Mouse (Mus musculus) liver, embryonic 14.5 days (tissue): ENCODE results near the gene Atp6v1c2. TPM values are rescaled to one million over a fixed set of nuclear protein-coding genes. Genes with fewer than 3 reads are reported as not detected.

Experiments
- ATAC-seq: fragments of 200-750 bp; cut with Nextera tagmentation; 2 replicates; pipeline ENCODE4 v1.8.0; 2017; ENCODE audit warnings: moderate number of reproducible peaks, mild to moderate bottlenecking, moderate library complexity; ENCODE audit not compliant: insufficient read depth
- DNase-seq, 3 experiments: peaks; one replicate each; pipeline ENCODE4 v3.0.0-alpha.2; 2012 to 2013; ENCODE audit warnings: low read depth in 3 of 3, low spot score in 3 of 3
- H3K27ac ChIP-seq: fragments of 300-500 bp; sonication (generic); 2 replicates; pipeline ENCODE4 v1.5.1; 2014; ENCODE audit warnings: moderate library complexity, mild to moderate bottlenecking, control low read depth, inconsistent platforms
- H3K27me3 ChIP-seq: fragments of 300-500 bp; sonication (generic); 2 replicates; pipeline ENCODE4 v1.6.1; 2014; ENCODE audit warnings: mild to moderate bottlenecking, low read length, moderate library complexity; ENCODE audit not compliant: control insufficient read depth, insufficient read depth
- H3K36me3 ChIP-seq: fragments of 300-500 bp; sonication (generic); replicated peaks from 2 replicates; pipeline ENCODE4 v1.6.1; 2014; ENCODE audit warnings: low read depth; ENCODE audit not compliant: control insufficient read depth, insufficient read depth
- H3K4me1 ChIP-seq, 2 experiments: fragments of 200-500 bp in 1 of 2; fragments of 300-500 bp in 1 of 2; sonication (generic) in 1 of 2; replicated peaks; 2 replicates each; pipeline ENCODE4 v1.6.1; 2012 to 2014; ENCODE audit warnings: antibody characterized with exemption in 1 of 2, inconsistent platforms in 1 of 2, low read length in 1 of 2; ENCODE audit not compliant: control insufficient read depth in 2 of 2, insufficient read depth in 2 of 2
- H3K4me2 ChIP-seq: fragments of 300-500 bp; sonication (generic); 2 replicates; pipeline ENCODE4 v1.6.1; 2014; ENCODE audit warnings: low read depth, mild to moderate bottlenecking, control low read depth, moderate library complexity
- H3K4me3 ChIP-seq, 2 experiments: fragments of 200-500 bp in 1 of 2; fragments of 300-500 bp in 1 of 2; sonication (generic) in 1 of 2; 2 replicates each; pipeline ENCODE4 v1.5.1; 2012 to 2014; ENCODE audit warnings: low read depth in 2 of 2, low read length in 2 of 2, mild to moderate bottlenecking in 2 of 2, control low read depth in 1 of 2, inconsistent platforms in 1 of 2, moderate library complexity in 1 of 2; ENCODE audit not compliant: insufficient read depth in 1 of 2
- H3K9ac ChIP-seq: fragments of 300-500 bp; sonication (generic); replicated peaks from 2 replicates; pipeline ENCODE4 v1.6.1; 2014; ENCODE audit warnings: mild to moderate bottlenecking, control low read depth, moderate library complexity
- H3K9me3 ChIP-seq: fragments of 300-500 bp; sonication (generic); 2 replicates; pipeline ENCODE4 v1.6.1; 2016; ENCODE audit warnings: low read length, mixed read lengths; ENCODE audit not compliant: control insufficient read depth
- CTCF ChIP-seq: IDR thresholded peaks from 2 replicates; pipeline ENCODE4 v1.5.1; 2016; ENCODE audit warnings: antibody characterized with exemption, low read depth, control low read depth
- EP300 ChIP-seq: IDR thresholded peaks from 2 replicates; pipeline ENCODE4 v1.6.1; 2016; ENCODE audit warnings: antibody characterized with exemption, low read depth
- WGBS: fragments of 180-500 bp; shearing (Covaris S2); extraction: QIAGEN DNeasy Blood & Tissue Kit; methylation state at CpG from one replicate; pipeline ENCODE4 v1.1.7; 2014; ENCODE audit not compliant: insufficient replicate concordance; 5-methylcytosine and 5-hydroxymethylcytosine counted together
- polyA plus RNA-seq, 2 experiments: library from polyadenylated mRNA; depleted of rRNA in 1 of 2; stranded (reverse) in 1 of 2; unstranded in 1 of 2; fragments of >200 nt; fragmentation: Nextera tagmentation in 1 of 2; extraction: Ambion mirVana in 1 of 2; gene quantifications; 2 replicates each; pipeline versions ENCODE4 v1.2.1 to v1.2.3; 2012 to 2014

The Atp6v1c2 gene
- polyA plus RNA-seq, 2 experiments: 0.02 TPM; not detected in 1

- 58% methylated on average over 16 of the region's 16 CpGs for WGBS
- TF ChIP-seq CTCF (no peak), EP300 (no peak)
These were observed 18.0 kb downstream of the Atp6v1c2 start for GRCm38 (mm10) chr12:17310852-17311839.

GRCm38 (mm10) chr12:17308246-17308645 lies 20.9 kb downstream of the Atp6v1c2 start:
- Histone ChIP-seq H3K27ac (no peak overlapping the region), H3K9me3 (no peaks in the 10 kb centered on the region), H3K4me3 (no peak overlapping the region), H3K9ac (no peak overlapping the region), H3K4me2 (no peak overlapping the region), H3K27me3 (no peaks in the 10 kb centered on the region), H3K4me1 (0 out of 4 replicates have a peak, but pooled peaks cover 0 to 1% of the 10 kb centered on the region in 2 experiments), H3K36me3 (no peaks in the 10 kb centered on the region)
- no peak for ATAC-seq
- DNase-seq: no peak
- WGBS: 31% methylated on average over 4 of the region's 4 CpGs
- TF ChIP-seq EP300 (no peak), CTCF (no peak)

More at GRCm38 (mm10) chr12:17310852-17311839, 18.0 kb downstream of the Atp6v1c2 start:
- DNase-seq: no peak
- no peaks in the 10 kb centered on the region for H3K36me3 ChIP-seq
- no peak overlapping the region for H3K4me3 ChIP-seq
- no peaks in the 10 kb centered on the region for H3K9me3 ChIP-seq
- H3K27me3 ChIP-seq: no peaks in the 10 kb centered on the region
- no peak for ATAC-seq
- no peak overlapping the region for H3K27ac ChIP-seq
- no peak overlapping the region for H3K9ac ChIP-seq
- H3K4me2 ChIP-seq: no peak overlapping the region
- 0 out of 4 replicates have a peak, but pooled peaks cover 0 to 1% of the 10 kb centered on the region in 2 experiments for H3K4me1 ChIP-seq

- TF ChIP-seq EP300 (no peak), CTCF (no peak)
- Histone ChIP-seq H3K4me3 (no peak overlapping the region), H3K27ac (no peak overlapping the region), H3K9me3 (no peaks in the 10 kb centered on the region), H3K27me3 (no peaks in the 10 kb centered on the region), H3K4me2 (no peak overlapping the region), H3K36me3 (no peaks in the 10 kb centered on the region), H3K9ac (no peak overlapping the region), H3K4me1 (0 out of 4 replicates have a peak, but pooled peaks cover 0 to 1% of the 10 kb centered on the region in 2 experiments)
- WGBS: 66% methylated on average over 7 of the region's 7 CpGs
- DNase-seq: no peak
- ATAC-seq: no peak
These were observed 23.7 kb downstream of the Atp6v1c2 start for GRCm38 (mm10) chr12:17305445-17305844.

GRCm38 (mm10) chr12:17299902-17300301 lies 29.3 kb downstream of the Atp6v1c2 start:
- TF ChIP-seq EP300 (no peak), CTCF (no peak)
- 57% methylated on average over 1 of the region's 1 CpGs for whole genome bisulfite sequencing

GRCm38 (mm10) chr12:17296899-17297298 lies 32.3 kb downstream of the Atp6v1c2 start:
- no peak overlapping the region for H3K4me2 ChIP-seq
- ATAC-seq (no peak), DNase-seq (no peak)
- no peaks in the 10 kb centered on the region for H3K4me1 ChIP-seq
- TF ChIP-seq CTCF: no peak
- TF ChIP-seq EP300: no peak
- H3K36me3 ChIP-seq: no peaks in the 10 kb centered on the region
- H3K27ac ChIP-seq: no peak overlapping the region
- 28% methylated on average over 2 of the region's 2 CpGs for WGBS
- H3K9ac ChIP-seq: no peak overlapping the region
- no peaks in the 10 kb centered on the region for H3K9me3 ChIP-seq
- no peaks in the 10 kb centered on the region for H3K27me3 ChIP-seq
- H3K4me3 ChIP-seq: no peak overlapping the region

More at GRCm38 (mm10) chr12:17299902-17300301, 29.3 kb downstream of the Atp6v1c2 start:
- ATAC-seq (no peak), DNase-seq (no peak)
- H3K4me2 ChIP-seq: no peak overlapping the region
- H3K9ac ChIP-seq: no peak overlapping the region
- no peaks in the 10 kb centered on the region for H3K27me3 ChIP-seq
- H3K4me1 ChIP-seq: no peaks in the 10 kb centered on the region
- no peak overlapping the region for H3K27ac ChIP-seq
- no peaks in the 10 kb centered on the region for H3K36me3 ChIP-seq
- H3K9me3 ChIP-seq: no peaks in the 10 kb centered on the region
- H3K4me3 ChIP-seq: no peak overlapping the region
